Mouse (Mus musculus): ENCODE measurements at regions not wholly inside any gene's neighbourhood (a gene's known extent, or its start where the extent isn't known, plus 50 kb on each side); places are given as distances from the start of the nearest gene placed in this dataset.

GRCm38 (mm10) chr12:56193524-56193923 lies 152.2 kb downstream of the Mbip start:
- TF ChIP-seq TAL1 (conservative IDR thresholded peaks at IDR 0.05; ENCODE audit: low read depth, low read length) (no peak), CTCF (IDR thresholded peaks at IDR 0.05; ENCODE audit: low read depth, low read length) (no peak), GATA2 (IDR thresholded peaks at IDR 0.05; ENCODE audit: borderline replicate concordance, low read depth, low read length) (no peak), GATA1 (IDR thresholded peaks at IDR 0.05; ENCODE audit: borderline replicate concordance, low read length) (no peak)
